Mouse (Mus musculus) splenic B cell, adult 2 months (primary cell): ENCODE results near the gene Cgnl1.

Source experiments
- DNase-seq: peaks from one replicate; pipeline ENCODE4 v3.0.0-alpha.2; 2011; ENCODE audit warnings: low read depth, low spot score
- H3K27me3 ChIP-seq: 2 replicates; pipeline ENCODE4 v1.6.1; 2012; ENCODE audit warnings: mild to moderate bottlenecking, low read length, moderate library complexity, mixed read lengths; ENCODE audit not compliant: control insufficient read depth, poor library complexity, insufficient read depth, severe bottlenecking
- H3K36me3 ChIP-seq: 2 replicates; pipeline ENCODE4 v1.6.1; 2012; ENCODE audit warnings: mild to moderate bottlenecking, low read length, moderate library complexity, mixed read lengths; ENCODE audit not compliant: control insufficient read depth, poor library complexity, insufficient read depth, severe bottlenecking

The Cgnl1 gene

DNA sequence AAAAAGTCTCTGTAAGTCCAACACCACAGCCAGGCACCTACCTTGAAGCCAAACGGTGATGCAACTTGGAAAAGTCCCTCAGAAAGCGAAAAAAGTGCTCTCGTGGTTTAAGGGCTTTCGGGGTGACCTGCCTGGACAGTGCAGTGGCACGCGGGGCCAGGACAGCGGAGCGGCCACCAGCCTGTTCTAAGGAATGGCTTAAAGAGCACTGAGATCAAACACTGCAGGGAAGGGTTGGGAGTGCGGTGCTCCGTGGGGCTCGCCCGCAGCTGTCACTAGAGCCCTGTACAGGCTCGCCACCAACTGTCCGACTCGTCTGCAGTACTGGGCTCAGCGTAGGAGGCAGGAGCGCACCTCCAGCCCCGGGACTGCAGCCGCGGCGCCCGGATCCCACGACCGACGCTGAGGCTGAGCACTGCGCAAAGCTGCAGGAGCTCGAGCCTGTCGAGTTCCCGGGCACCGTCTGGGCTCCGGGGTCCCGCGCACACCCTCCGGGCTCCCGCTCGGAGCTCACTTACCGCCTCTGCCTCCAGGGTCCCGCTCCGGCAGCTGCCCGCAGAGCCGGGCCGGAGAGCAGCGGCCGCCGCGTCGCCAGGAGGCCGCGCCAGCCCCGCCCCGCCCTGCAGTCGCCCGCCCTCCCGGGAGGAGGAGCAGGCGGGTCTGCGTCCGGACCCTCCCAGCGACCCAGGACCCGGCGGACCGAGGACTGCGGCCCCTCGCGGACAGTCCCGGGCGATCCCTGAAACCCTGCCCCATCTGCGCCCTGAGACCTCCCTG lies at the start of gene Cgnl1:
Gene Cgnl1, minus strand, starts transcription at position 612 of the 777 bp plus-strand sequence.
- H3K36me3 ChIP-seq = no peaks in the 10 kb centered on the region
- no peaks in the 10 kb centered on the region; the same call in 1 of the 2 replicates for H3K27me3 ChIP-seq
- peak; percentile 13 for DNase-seq

DNA sequence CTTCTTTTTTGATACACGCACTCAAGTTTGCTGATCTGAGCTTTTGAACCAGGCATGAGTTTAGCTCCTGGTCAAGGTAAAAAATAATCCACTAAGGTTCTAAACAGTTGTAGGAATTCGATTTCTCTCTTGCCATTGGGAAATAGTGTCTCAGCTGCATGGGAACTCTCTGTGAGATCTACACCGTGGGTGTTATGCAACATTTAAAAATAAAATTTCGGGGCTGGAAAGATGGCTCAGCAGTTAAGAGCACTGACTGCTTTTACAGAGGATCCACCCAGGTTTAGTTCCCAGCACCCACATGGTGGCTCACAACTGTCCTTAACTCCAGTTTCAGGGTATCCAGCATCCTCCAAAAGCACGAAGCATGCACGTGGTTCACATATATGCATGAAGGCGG lies 47.1 kb upstream of the Cgnl1 start:
- H3K36me3 ChIP-seq = no peaks in the 10 kb centered on the region
- H3K27me3 ChIP-seq = no peaks in the 10 kb centered on the region
- no peak for DNase-seq

DNA sequence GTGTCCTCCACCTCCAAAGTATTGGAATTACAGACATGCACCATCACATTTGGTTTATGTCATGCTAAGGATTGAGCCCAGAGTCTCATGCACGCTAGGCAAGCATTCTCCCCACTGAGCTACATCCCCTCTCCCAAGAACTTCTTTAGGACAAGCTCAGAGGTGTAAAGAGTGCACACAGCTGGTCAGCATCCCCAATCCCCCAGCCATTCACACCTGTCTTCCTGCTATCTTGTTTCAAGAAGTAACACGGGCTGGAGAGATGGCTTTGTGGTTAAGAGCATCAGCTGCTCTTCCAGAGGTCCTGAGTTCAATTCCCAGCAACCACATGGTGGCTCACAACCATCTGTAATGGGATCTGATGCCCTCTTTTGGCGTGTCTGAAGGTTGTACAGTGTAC lies 44.7 kb upstream of the Cgnl1 start:
- Histone ChIP-seq H3K27me3 (no peaks in the 10 kb centered on the region), H3K36me3 (no peaks in the 10 kb centered on the region)
- DNase-seq = no peak

DNA sequence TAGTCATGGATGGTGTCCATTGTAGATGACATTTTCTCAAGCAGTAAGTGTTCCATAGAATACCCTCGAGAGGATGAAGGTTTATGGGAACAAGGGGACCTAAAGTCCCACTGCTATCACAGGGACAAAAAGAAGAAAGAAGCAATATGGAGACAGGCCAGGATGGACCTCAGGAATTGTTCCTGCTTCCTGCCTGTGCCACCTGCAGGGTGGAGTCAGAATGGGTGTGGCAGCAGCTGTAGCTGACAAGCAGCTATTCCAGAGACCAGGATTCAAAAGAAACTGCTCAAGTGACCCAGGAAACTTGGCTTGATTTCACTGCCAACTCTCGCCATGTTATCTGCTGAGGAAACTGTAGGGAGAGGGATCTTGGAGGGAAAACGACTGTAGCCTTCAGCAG lies 42.2 kb upstream of the Cgnl1 start:
- H3K36me3 ChIP-seq = no peaks in the 10 kb centered on the region
- no peaks in the 10 kb centered on the region for H3K27me3 ChIP-seq
- no peak for DNase-seq

DNA sequence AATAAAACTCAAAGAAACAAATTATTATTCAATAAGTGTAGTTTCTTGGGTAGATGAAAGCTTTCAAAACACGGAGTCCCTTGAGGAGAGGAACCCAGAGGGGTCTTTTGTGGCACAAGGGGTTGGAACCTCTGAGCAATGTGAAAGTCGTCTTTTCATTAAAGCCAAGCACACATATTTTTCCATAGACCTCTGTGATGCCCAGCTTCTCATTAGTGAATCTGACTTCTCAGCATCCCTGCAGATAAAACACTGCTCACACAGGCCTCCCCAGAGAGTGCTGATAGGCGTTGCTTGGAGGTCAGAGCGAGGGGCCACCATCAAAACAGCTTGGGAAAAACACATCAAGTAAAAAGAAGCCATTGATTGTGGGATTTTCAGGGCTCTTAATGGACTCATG lies 41.5 kb upstream of the Cgnl1 start:
- no peaks in the 10 kb centered on the region for H3K36me3 ChIP-seq
- no peak for DNase-seq
- no peaks in the 10 kb centered on the region for H3K27me3 ChIP-seq

GRCm38 (mm10) chr9:71812402-71812801 lies 41.0 kb upstream of the Cgnl1 start:
- H3K27me3 ChIP-seq = no peaks in the 10 kb centered on the region
- no peak for DNase-seq
- no peaks in the 10 kb centered on the region for H3K36me3 ChIP-seq

- Histone ChIP-seq H3K36me3 (no peaks in the 10 kb centered on the region), H3K27me3 (no peaks in the 10 kb centered on the region)
- no peak for DNase-seq
Measured at GRCm38 (mm10) chr9:71811404-71811803, 40.0 kb upstream of the Cgnl1 start.

DNA sequence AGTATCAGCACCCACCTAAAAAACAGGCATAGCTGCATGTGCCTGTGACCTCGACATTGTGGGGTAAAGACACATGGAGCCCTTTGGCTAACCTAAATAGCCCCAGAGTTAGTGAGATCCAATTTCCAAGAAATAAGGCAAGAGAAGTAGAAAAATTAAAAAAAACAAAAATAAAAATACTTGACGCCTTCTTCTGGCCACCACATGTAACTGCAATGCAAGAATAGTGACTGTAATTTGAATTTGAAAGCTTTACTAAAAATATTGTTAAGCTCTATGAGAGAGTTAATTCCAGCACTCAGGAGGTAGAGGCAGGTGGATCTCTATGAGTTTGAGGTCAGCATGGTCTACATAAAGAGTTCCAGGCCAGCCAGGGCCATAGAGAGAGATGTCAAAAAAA lies 39.3 kb upstream of the Cgnl1 start:
- no peaks in the 10 kb centered on the region for H3K27me3 ChIP-seq
- no peaks in the 10 kb centered on the region for H3K36me3 ChIP-seq
- no peak for DNase-seq

DNA sequence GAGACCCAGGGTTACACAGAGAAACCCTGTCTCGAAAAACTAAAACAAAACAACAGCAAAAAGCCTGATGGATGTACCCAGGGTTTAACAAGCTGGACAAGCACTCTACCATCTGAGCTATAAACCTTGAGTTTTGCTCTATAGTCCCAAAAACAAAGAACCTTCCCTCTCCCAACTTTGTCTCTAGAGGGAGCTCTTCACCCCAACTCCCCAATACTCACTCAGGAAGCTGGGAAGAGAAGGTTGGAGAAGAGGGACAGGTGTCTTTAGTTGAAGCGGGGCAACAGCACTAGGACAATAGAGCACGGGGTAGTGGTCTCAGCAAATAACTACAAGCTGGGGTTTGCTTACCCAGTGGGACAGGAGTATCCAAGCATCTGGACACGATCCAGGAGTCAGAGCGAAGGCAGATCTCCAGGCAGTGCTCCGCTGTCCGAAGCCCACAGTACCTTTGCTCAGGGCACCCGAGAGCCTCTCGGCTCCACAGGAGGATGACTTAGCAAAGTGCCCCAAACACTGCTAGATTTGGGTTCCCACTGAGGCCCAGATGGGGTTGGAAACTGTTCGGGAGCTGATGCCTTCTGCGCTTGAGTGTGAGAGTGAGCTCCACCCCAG lies 37.3 kb upstream of the Cgnl1 start:
- Histone ChIP-seq H3K27me3 (no peaks in the 10 kb centered on the region), H3K36me3 (no peaks in the 10 kb centered on the region)
- DNase-seq = no peak

GRCm38 (mm10) chr9:71807801-71808200 lies 36.4 kb upstream of the Cgnl1 start:
- H3K27me3 ChIP-seq = no peaks in the 10 kb centered on the region
- H3K36me3 ChIP-seq = no peaks in the 10 kb centered on the region
- DNase-seq = no peak

- H3K27me3 ChIP-seq = no peaks in the 10 kb centered on the region
- peak; percentile 67 for DNase-seq
- H3K36me3 ChIP-seq = no peaks in the 10 kb centered on the region
Measured at GRCm38 (mm10) chr9:71806422-71806805, 35.0 kb upstream of the Cgnl1 start.

DNA sequence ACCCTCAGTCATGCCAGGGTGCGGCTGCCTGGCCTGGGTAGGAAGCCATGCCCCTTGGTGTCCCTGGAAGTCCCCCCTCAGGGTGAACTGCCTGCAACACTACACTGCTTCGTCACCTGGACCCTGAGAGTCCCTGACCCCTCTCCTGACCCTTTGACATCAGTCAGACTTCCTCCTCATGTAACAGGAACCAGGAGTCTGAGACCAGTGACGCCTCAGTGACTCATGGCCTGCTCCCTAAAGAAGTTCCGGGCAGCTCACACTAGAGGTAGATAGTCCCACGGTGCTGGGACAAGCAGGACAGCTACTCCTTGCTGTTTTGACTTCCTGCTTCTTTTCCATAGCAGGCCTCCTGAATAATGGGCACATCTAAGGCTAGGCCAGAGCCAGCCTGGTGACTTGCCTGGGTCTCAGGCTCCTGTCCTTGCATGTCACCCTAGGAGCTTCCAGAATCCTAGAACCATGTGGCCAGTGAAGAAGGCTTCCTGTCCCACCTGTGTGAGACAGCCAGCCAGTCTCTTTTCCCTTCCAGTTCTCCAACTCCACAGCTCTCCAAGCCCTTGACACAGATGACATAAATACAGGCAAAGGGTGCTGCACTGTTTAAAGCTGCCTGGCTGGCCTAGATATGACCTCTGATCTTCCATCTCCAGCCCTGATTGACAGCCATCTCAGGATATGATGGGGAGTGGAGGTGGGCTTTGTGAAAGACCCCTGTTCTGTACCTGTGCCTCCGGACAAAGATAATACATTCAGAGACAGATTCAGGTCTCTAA lies 34.4 kb upstream of the Cgnl1 start:
- DNase-seq = no peak
- no peaks in the 10 kb centered on the region for H3K36me3 ChIP-seq
- no peaks in the 10 kb centered on the region for H3K27me3 ChIP-seq

DNA sequence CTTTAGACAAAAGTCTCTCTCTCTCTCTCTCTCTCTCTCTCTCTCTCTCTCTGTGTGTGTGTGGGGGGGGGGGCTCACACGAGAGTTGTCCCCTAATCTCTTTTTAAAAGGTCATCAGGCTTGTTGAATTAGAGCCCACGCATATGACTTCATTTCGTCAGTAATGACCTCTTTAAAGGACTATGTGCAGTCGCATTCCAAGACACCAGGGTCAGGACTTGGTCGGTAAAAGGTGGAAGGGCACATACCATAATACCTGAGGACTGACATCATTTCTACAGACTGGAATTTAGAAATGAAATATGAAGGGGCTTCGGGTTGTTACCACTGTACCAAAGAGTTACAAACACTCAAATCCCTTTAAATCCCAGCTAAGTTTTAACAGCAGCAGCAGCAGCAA lies 32.7 kb upstream of the Cgnl1 start:
- H3K36me3 ChIP-seq = no peaks in the 10 kb centered on the region
- no peaks in the 10 kb centered on the region for H3K27me3 ChIP-seq
- DNase-seq = no peak

GRCm38 (mm10) chr9:71803281-71803680 lies 31.9 kb upstream of the Cgnl1 start:
- H3K36me3 ChIP-seq = no peaks in the 10 kb centered on the region
- H3K27me3 ChIP-seq = no peaks in the 10 kb centered on the region
- DNase-seq = no peak

DNA sequence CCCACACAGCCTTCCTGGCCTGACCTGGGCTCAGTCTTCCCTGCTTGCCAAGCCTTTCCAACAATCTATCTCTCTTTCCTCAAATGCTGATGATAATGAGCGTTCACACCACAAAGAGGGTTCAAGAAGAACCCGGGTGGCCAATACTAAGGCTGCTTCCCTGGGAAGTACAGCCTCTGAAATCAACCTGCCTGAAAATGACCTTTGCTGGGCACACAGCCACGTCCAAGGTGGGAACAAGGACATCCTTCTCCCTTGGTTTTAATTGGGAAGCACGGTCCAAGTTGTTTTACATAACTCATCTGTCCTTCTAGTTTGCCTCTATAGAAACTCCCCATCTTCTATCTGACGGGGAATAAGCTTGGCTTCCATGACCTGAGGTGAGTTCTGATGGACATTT lies 28.2 kb upstream of the Cgnl1 start:
- DNase-seq = no peak
- no peaks in the 10 kb centered on the region for H3K27me3 ChIP-seq
- H3K36me3 ChIP-seq = no peaks in the 10 kb centered on the region
